8 mouse cellular contexts compared by ENCODE assay signal in genomic region chr7:28392429-28393271, GRCm38 (mm10). TPM values are rescaled to one million over a fixed set of nuclear protein-coding genes. Genes with fewer than 3 reads are reported as not detected.
A peak's percentile ranks its signal among the peaks of the same experiment; 100 is the strongest.
DNase-seq lines count a peak whose midpoint lies in the region; ATAC-seq lines count a peak whose summit lies in the region.

Gene Med29, minus strand, starts transcription at chr7:28392708.
Gene Paf1, plus strand, starts transcription at chr7:28392951.

- peak within 1 kb of the TSS; percentile 81 for H3K4me3 ChIP-seq in forebrain, embryonic 14.5 days (ENCODE audit: low read depth, low read length)
- peak within 1 kb of the TSS; percentile 99 for H3K4me3 ChIP-seq in neural tube, embryonic 15.5 days (replicated peaks)

- peak within 1 kb of the TSS; percentile 56 for H3K27ac ChIP-seq in forebrain, embryonic 14.5 days (ENCODE audit: low read depth, low read length)
- peak within 1 kb of the TSS; percentile 86 for H3K27ac ChIP-seq in neural tube, embryonic 15.5 days (replicated peaks)

- H3K36me3 ChIP-seq in forebrain, embryonic 14.5 days (ENCODE audit: control insufficient read depth, insufficient read depth, low read length): peaks cover 58% of the 10 kb centered on the region
- H3K36me3 ChIP-seq in neural tube, embryonic 15.5 days: peaks cover 54% of the 10 kb centered on the region

- ATAC-seq in forebrain, embryonic 14.5 days: peak; percentile 98
- ATAC-seq in neural tube, embryonic 15.5 days (ENCODE audit: low FRiP score): peak; percentile 97

- peak within 1 kb of the TSS; percentile 85 for H3K9ac ChIP-seq in forebrain, embryonic 14.5 days (ENCODE audit: low read length)
- peak within 1 kb of the TSS; percentile 89 for H3K9ac ChIP-seq in neural tube, embryonic 15.5 days (replicated peaks)

- H3K4me1 ChIP-seq in forebrain, embryonic 14.5 days (ENCODE audit: control insufficient read depth, insufficient read depth, low read length): peaks cover 8% of the 10 kb centered on the region
- H3K4me1 ChIP-seq in neural tube, embryonic 15.5 days: peaks cover 24% of the 10 kb centered on the region

- no peaks in the 10 kb centered on the region for H3K27me3 ChIP-seq in forebrain, embryonic 14.5 days (replicated peaks; ENCODE audit: control insufficient read depth, insufficient read depth, low read length)
- no peaks in the 10 kb centered on the region for H3K27me3 ChIP-seq in neural tube, embryonic 15.5 days (replicated peaks)

- peak; percentile 100 for DNase-seq in ES-CJ7 (ENCODE audit: low read depth, low spot score)
- DNase-seq in cerebellum, adult 11 months: peak; percentile 96
- DNase-seq in forebrain, embryonic 14.5 days (ENCODE audit: low spot score): peak; percentile 100
- DNase-seq in heart, postnatal 14 days: peak; percentile 92 to 94
- peak; percentile 98 for DNase-seq in layer of hippocampus, adult 11-12 months (ENCODE audit: low spot score)
- peak; percentile 99 for DNase-seq in lung, adult 18-20 months
- peak; percentile 99 for DNase-seq in testis, postnatal 14 days (ENCODE audit: low spot score)

- under 1% methylated on average over 58 of the region's 58 CpGs for WGBS in forebrain, embryonic 14.5 days
- WGBS in neural tube, embryonic 15.5 days: under 1% methylated on average over 58 of the region's 58 CpGs

- peak within 1 kb of the TSS; percentile 94 for H3K4me2 ChIP-seq in forebrain, embryonic 14.5 days (ENCODE audit: low read length)
- peak within 1 kb of the TSS; percentile 93 for H3K4me2 ChIP-seq in neural tube, embryonic 15.5 days

- H3K9me3 ChIP-seq in forebrain, embryonic 14.5 days (replicated peaks; ENCODE audit: control insufficient read depth, low read length): no peaks in the 10 kb centered on the region
- H3K9me3 ChIP-seq in neural tube, embryonic 15.5 days (replicated peaks): no peaks in the 10 kb centered on the region

- intact Hi-C loops in heart, postnatal 14 days (cut with DNase I): no loop called here

RNA-seq across cellular contexts. Expression of gene Med29, which starts in this region (rescaled TPM):
- 42.3 and 52.9 TPM in 2 replicates for polyA plus RNA-seq in forebrain, embryonic 14.5 days (2014; fragmentation: Nextera tagmentation; extraction: Ambion mirVana)
- total RNA-seq in heart, postnatal 14 days (2021): 10 to 100 TPM; 18.4 to 19.9 TPM
- polyA plus RNA-seq in neural tube, embryonic 15.5 days (2015; fragmentation: Nextera tagmentation; extraction: Ambion mirVana): 48.4 and 50.0 TPM in 2 replicates

RNA-seq across cellular contexts. Expression of gene Paf1, which starts in this region (rescaled TPM):
- 59.3 and 73.1 TPM in 2 replicates for polyA plus RNA-seq in forebrain, embryonic 14.5 days (2014; fragmentation: Nextera tagmentation; extraction: Ambion mirVana)
- 10 to 100 TPM; 46.2 to 47.7 TPM for total RNA-seq in heart, postnatal 14 days (2021)
- 89.3 and 96.0 TPM in 2 replicates for polyA plus RNA-seq in neural tube, embryonic 15.5 days (2015; fragmentation: Nextera tagmentation; extraction: Ambion mirVana)

Comparison
In these comparisons a context has a peak if more than half of its experiments do, and no peak if none do; other contexts are left out.
1. Peak in every context shown above with its lines: DNase-seq, ATAC-seq, H3K4me3 ChIP-seq and H3K27ac ChIP-seq.